Mouse (Mus musculus) monocyte, adult 59 days (primary cell): ENCODE results near the gene Olfr820. TPM values are rescaled to one million over a fixed set of nuclear protein-coding genes. Genes with fewer than 3 reads are reported as not detected.

Source experiments
- total RNA-seq, 2 experiments: library from RNA; stranded (reverse); gene quantifications; one replicate each; pipeline ENCODE4 v1.2.4; 2023

Gene Olfr820
- not detected for total RNA-seq

GRCm38 (mm10) chr10:130012321-130012720, at the start of gene Olfr820:
Gene Olfr820 (plus strand): TSS chr10:130012621.

GRCm38 (mm10) chr10:129967166-129967565, 45.3 kb upstream of the Olfr820 start, which contains the start of gene Olfr819:
Gene Olfr819 (minus strand): TSS chr10:129967266.

GRCm38 (mm10) chr10:129976040-129976439, 36.4 kb upstream of the Olfr820 start, which contains the start of gene Olfr247:
Gene Olfr247 (minus strand): TSS chr10:129976140.

GRCm38 (mm10) chr10:129984962-129985361, 27.5 kb upstream of the Olfr820 start, which contains the start of gene Gm10310:
Gene Gm10310 (minus strand): TSS chr10:129985062.

GRCm38 (mm10) chr10:130030048-130030447, 17.6 kb downstream of the Olfr820 start, which contains the start of gene Olfr821:
Gene Olfr821 (plus strand): TSS chr10:130030348.

Other genes starting within 250 kb of the Olfr820 start
- not detected for gene Olfr808, start 247.1 kb upstream of the Olfr820 start, total RNA-seq
- not detected for gene Olfr809, start 238.0 kb upstream of the Olfr820 start, total RNA-seq
- not detected for gene Olfr810, start 217.7 kb upstream of the Olfr820 start, total RNA-seq
- not detected for gene Olfr811, start 208.2 kb upstream of the Olfr820 start, total RNA-seq
- not detected for gene Olfr812, start 166.5 kb upstream of the Olfr820 start, total RNA-seq
- not detected for gene Olfr813, start 157.3 kb upstream of the Olfr820 start, total RNA-seq
- gene Olfr814, start 132.8 kb upstream of the Olfr820 start, total RNA-seq: not detected
- gene Olfr815, start 106.8 kb upstream of the Olfr820 start, total RNA-seq: not detected
- gene Olfr816, start 97.0 kb upstream of the Olfr820 start, total RNA-seq: not detected
- not detected for gene Olfr818, start 63.5 kb upstream of the Olfr820 start, total RNA-seq
- not detected for gene Olfr819, start 45.4 kb upstream of the Olfr820 start, total RNA-seq
- gene Olfr247, start 36.5 kb upstream of the Olfr820 start, total RNA-seq: not detected
- gene Gm10310, start 27.6 kb upstream of the Olfr820 start, total RNA-seq: not detected
- gene Olfr821, start 17.7 kb downstream of the Olfr820 start, total RNA-seq: not detected
- not detected for gene Olfr822, start 58.6 kb downstream of the Olfr820 start, total RNA-seq
- not detected for gene Olfr823, start 102.8 kb downstream of the Olfr820 start, total RNA-seq
- not detected for gene Olfr824, start 117.4 kb downstream of the Olfr820 start, total RNA-seq
- gene Olfr825, start 154.1 kb downstream of the Olfr820 start, total RNA-seq: not detected
- not detected for gene Olfr826, start 171.6 kb downstream of the Olfr820 start, total RNA-seq
- gene Olfr827, start 201.8 kb downstream of the Olfr820 start, total RNA-seq: not detected